Mouse (Mus musculus) bone marrow macrophage, adult 2 months (primary cell): ENCODE measurements around the gene Galk2. TPM values are rescaled to one million over a fixed set of nuclear protein-coding genes. Genes with fewer than 3 reads are reported as not detected.

ENCODE experiments used
- H3K27ac ChIP-seq: 2 replicates; pipeline ENCODE4 v1.5.1; 2012; ENCODE audit warnings: low read depth, low read length; ENCODE audit not compliant: insufficient read depth
- H3K4me1 ChIP-seq: 2 replicates; pipeline ENCODE4 v1.6.1; 2012; ENCODE audit warnings: low read length; ENCODE audit not compliant: control insufficient read depth, insufficient read depth
- H3K4me3 ChIP-seq: 2 replicates; pipeline ENCODE4 v1.5.1; 2012; ENCODE audit warnings: mild to moderate bottlenecking, low read length, moderate library complexity; ENCODE audit not compliant: insufficient read depth
- CTCF ChIP-seq: IDR thresholded peaks from 2 replicates; pipeline ENCODE4 v1.5.1; 2012; ENCODE audit warnings: low read depth, mild to moderate bottlenecking, low read length, moderate library complexity
- POLR2A ChIP-seq: IDR thresholded peaks from 2 replicates; pipeline ENCODE4 v1.6.1; 2012; ENCODE audit warnings: mild to moderate bottlenecking, low read depth, low read length, borderline replicate concordance
- polyA plus RNA-seq: library from polyadenylated mRNA; stranded (reverse); fragments of >200 nt; gene quantifications from 2 replicates; pipeline ENCODE4 v1.2.4, GENCODE M21; 2012; ENCODE audit not compliant: missing spikeins, insufficient read depth, insufficient read length

Gene Galk2
- 62.4 and 68.7 TPM in 2 replicates for polyA plus RNA-seq

- Histone ChIP-seq H3K4me3 (peak within 1 kb of the TSS; percentile 80), H3K27ac (peak within 1 kb of the TSS; percentile 6; the same call in 1 of the 2 replicates), H3K4me1 (peaks cover 6% of the 10 kb centered on the region)
- TF ChIP-seq POLR2A (no peak), CTCF (no peak)
Observed at GRCm38 (mm10) chr2:125858521-125859280, at the start of gene Galk2, which contains the start of gene Cops2. TSS of gene Galk2 (plus strand) at chr2:125859109. TSS of gene Cops2 (minus strand) at chr2:125859139.

GRCm38 (mm10) chr2:125809551-125809950 is 49.4 kb upstream of the Galk2 start:
- H3K4me1 ChIP-seq = no peaks in the 10 kb centered on the region
- no peak overlapping the region for H3K27ac ChIP-seq
- no peak overlapping the region for H3K4me3 ChIP-seq
- TF ChIP-seq POLR2A (no peak), CTCF (no peak)

GRCm38 (mm10) chr2:125811332-125811731 is 47.6 kb upstream of the Galk2 start:
- TF ChIP-seq POLR2A = no peak
- no peak for TF ChIP-seq CTCF
- Histone ChIP-seq H3K4me1 (no peaks in the 10 kb centered on the region), H3K27ac (no peak overlapping the region), H3K4me3 (no peak overlapping the region)

GRCm38 (mm10) chr2:125813972-125814595 is 44.8 kb upstream of the Galk2 start:
- TF ChIP-seq POLR2A = no peak
- no peak for TF ChIP-seq CTCF

GRCm38 (mm10) chr2:125820397-125820796 is 38.5 kb upstream of the Galk2 start:
- no peak overlapping the region for H3K27ac ChIP-seq
- no peak for TF ChIP-seq POLR2A
- no peak for TF ChIP-seq CTCF
- H3K4me1 ChIP-seq = no peaks in the 10 kb centered on the region
- H3K4me3 ChIP-seq = no peak overlapping the region

More at GRCm38 (mm10) chr2:125813972-125814595, 44.8 kb upstream of the Galk2 start:
- H3K4me1 ChIP-seq = no peaks in the 10 kb centered on the region
- no peak overlapping the region for H3K27ac ChIP-seq
- no peak overlapping the region for H3K4me3 ChIP-seq

GRCm38 (mm10) chr2:125826201-125826600 is 32.7 kb upstream of the Galk2 start:
- no peak overlapping the region for H3K27ac ChIP-seq

GRCm38 (mm10) chr2:125827898-125828297 is 31.0 kb upstream of the Galk2 start:
- TF ChIP-seq CTCF = no peak
- TF ChIP-seq POLR2A = no peak
- H3K4me3 ChIP-seq = no peak overlapping the region
- no peaks in the 10 kb centered on the region for H3K4me1 ChIP-seq
- H3K27ac ChIP-seq = no peak overlapping the region

More at GRCm38 (mm10) chr2:125826201-125826600, 32.7 kb upstream of the Galk2 start:
- TF ChIP-seq CTCF (no peak), POLR2A (no peak)
- Histone ChIP-seq H3K4me3 (no peak overlapping the region), H3K4me1 (no peaks in the 10 kb centered on the region)

GRCm38 (mm10) chr2:125829924-125830323 is 29.0 kb upstream of the Galk2 start:
- Histone ChIP-seq H3K4me3 (no peak overlapping the region), H3K27ac (no peak overlapping the region), H3K4me1 (no peaks in the 10 kb centered on the region)
- TF ChIP-seq CTCF (no peak), POLR2A (no peak)

GRCm38 (mm10) chr2:125838091-125838490 is 20.8 kb upstream of the Galk2 start:
- no peaks in the 10 kb centered on the region for H3K4me1 ChIP-seq
- H3K27ac ChIP-seq = no peak overlapping the region
- no peak for TF ChIP-seq CTCF
- TF ChIP-seq POLR2A = no peak
- no peak overlapping the region for H3K4me3 ChIP-seq
